Mouse (Mus musculus) liver, embryonic 14.5 days (tissue): ENCODE data around the gene Dmkn. TPM values are rescaled to one million over a fixed set of nuclear protein-coding genes. Genes with fewer than 3 reads are reported as not detected.

Experiments
- ATAC-seq: fragments of 200-750 bp; cut with Nextera tagmentation; 2 replicates; pipeline ENCODE4 v1.8.0; 2017; ENCODE audit warnings: moderate number of reproducible peaks, mild to moderate bottlenecking, moderate library complexity; ENCODE audit not compliant: insufficient read depth
- DNase-seq, 3 experiments: peaks; one replicate each; pipeline ENCODE4 v3.0.0-alpha.2; 2012 to 2013; ENCODE audit warnings: low read depth in 3 of 3, low spot score in 3 of 3
- H3K27ac ChIP-seq: fragments of 300-500 bp; sonication (generic); 2 replicates; pipeline ENCODE4 v1.5.1; 2014; ENCODE audit warnings: moderate library complexity, mild to moderate bottlenecking, control low read depth, inconsistent platforms
- H3K27me3 ChIP-seq: fragments of 300-500 bp; sonication (generic); 2 replicates; pipeline ENCODE4 v1.6.1; 2014; ENCODE audit warnings: mild to moderate bottlenecking, low read length, moderate library complexity; ENCODE audit not compliant: control insufficient read depth, insufficient read depth
- H3K36me3 ChIP-seq: fragments of 300-500 bp; sonication (generic); replicated peaks from 2 replicates; pipeline ENCODE4 v1.6.1; 2014; ENCODE audit warnings: low read depth; ENCODE audit not compliant: control insufficient read depth, insufficient read depth
- H3K4me1 ChIP-seq, 2 experiments: fragments of 200-500 bp in 1 of 2; fragments of 300-500 bp in 1 of 2; sonication (generic) in 1 of 2; replicated peaks; 2 replicates each; pipeline ENCODE4 v1.6.1; 2012 to 2014; ENCODE audit warnings: antibody characterized with exemption in 1 of 2, inconsistent platforms in 1 of 2, low read length in 1 of 2; ENCODE audit not compliant: control insufficient read depth in 2 of 2, insufficient read depth in 2 of 2
- H3K4me2 ChIP-seq: fragments of 300-500 bp; sonication (generic); 2 replicates; pipeline ENCODE4 v1.6.1; 2014; ENCODE audit warnings: low read depth, mild to moderate bottlenecking, control low read depth, moderate library complexity
- H3K4me3 ChIP-seq, 2 experiments: fragments of 200-500 bp in 1 of 2; fragments of 300-500 bp in 1 of 2; sonication (generic) in 1 of 2; 2 replicates each; pipeline ENCODE4 v1.5.1; 2012 to 2014; ENCODE audit warnings: low read depth in 2 of 2, low read length in 2 of 2, mild to moderate bottlenecking in 2 of 2, control low read depth in 1 of 2, inconsistent platforms in 1 of 2, moderate library complexity in 1 of 2; ENCODE audit not compliant: insufficient read depth in 1 of 2
- H3K9ac ChIP-seq: fragments of 300-500 bp; sonication (generic); replicated peaks from 2 replicates; pipeline ENCODE4 v1.6.1; 2014; ENCODE audit warnings: mild to moderate bottlenecking, control low read depth, moderate library complexity
- H3K9me3 ChIP-seq: fragments of 300-500 bp; sonication (generic); 2 replicates; pipeline ENCODE4 v1.6.1; 2016; ENCODE audit warnings: low read length, mixed read lengths; ENCODE audit not compliant: control insufficient read depth
- CTCF ChIP-seq: IDR thresholded peaks from 2 replicates; pipeline ENCODE4 v1.5.1; 2016; ENCODE audit warnings: antibody characterized with exemption, low read depth, control low read depth
- EP300 ChIP-seq: IDR thresholded peaks from 2 replicates; pipeline ENCODE4 v1.6.1; 2016; ENCODE audit warnings: antibody characterized with exemption, low read depth
- WGBS: fragments of 180-500 bp; shearing (Covaris S2); extraction: QIAGEN DNeasy Blood & Tissue Kit; methylation state at CpG from one replicate; pipeline ENCODE4 v1.1.7; 2014; ENCODE audit not compliant: insufficient replicate concordance; 5-methylcytosine and 5-hydroxymethylcytosine counted together
- polyA plus RNA-seq, 2 experiments: library from polyadenylated mRNA; depleted of rRNA in 1 of 2; stranded (reverse) in 1 of 2; unstranded in 1 of 2; fragments of >200 nt; fragmentation: Nextera tagmentation in 1 of 2; extraction: Ambion mirVana in 1 of 2; gene quantifications; 2 replicates each; pipeline versions ENCODE4 v1.2.1 to v1.2.3; 2012 to 2014

The Dmkn gene
- polyA plus RNA-seq, 2 experiments = 0.20 to 0.26 TPM

GRCm38 (mm10) chr7:30777911-30778310, 14.4 kb downstream of the Dmkn start:
- DNase-seq (no peak), ATAC-seq (no peak)
- Histone ChIP-seq H3K36me3 (no peaks in the 10 kb centered on the region), H3K4me2 (no peak overlapping the region), H3K4me1 (no peaks in the 10 kb centered on the region), H3K27ac (no peak overlapping the region), H3K9ac (no peak overlapping the region), H3K27me3 (no peaks in the 10 kb centered on the region), H3K4me3 (no peak overlapping the region), H3K9me3 (no peaks in the 10 kb centered on the region)
- 38% methylated on average over 1 of the region's 1 CpGs for WGBS
- no peak for TF ChIP-seq CTCF
- no peak for TF ChIP-seq EP300

GRCm38 (mm10) chr7:30781792-30782191, 18.2 kb downstream of the Dmkn start:
- no peaks in the 10 kb centered on the region for H3K9me3 ChIP-seq
- H3K36me3 ChIP-seq = no peaks in the 10 kb centered on the region
- H3K27ac ChIP-seq = no peak overlapping the region
- H3K4me2 ChIP-seq = no peak overlapping the region
- H3K9ac ChIP-seq = no peak overlapping the region
- ATAC-seq (no peak), DNase-seq (no peak)
- no peaks in the 10 kb centered on the region for H3K27me3 ChIP-seq
- TF ChIP-seq CTCF (peak; percentile 77), EP300 (no peak)
- no peak overlapping the region for H3K4me3 ChIP-seq
- WGBS = 40% methylated on average over 4 of the region's 4 CpGs
- no peaks in the 10 kb centered on the region for H3K4me1 ChIP-seq

- no peaks in the 10 kb centered on the region for H3K4me1 ChIP-seq
These were observed 19.1 kb downstream of the Dmkn start for GRCm38 (mm10) chr7:30782658-30783057.

GRCm38 (mm10) chr7:30785154-30785553, 21.6 kb downstream of the Dmkn start:
- DNase-seq (no peak), ATAC-seq (no peak)
- no peak overlapping the region for H3K4me2 ChIP-seq
- no peak overlapping the region for H3K9ac ChIP-seq
- WGBS = 44% methylated on average over 1 of the region's 1 CpGs
- H3K4me3 ChIP-seq = no peak overlapping the region
- H3K9me3 ChIP-seq = no peaks in the 10 kb centered on the region
- no peaks in the 10 kb centered on the region for H3K36me3 ChIP-seq
- no peaks in the 10 kb centered on the region for H3K4me1 ChIP-seq
- no peak overlapping the region for H3K27ac ChIP-seq
- no peaks in the 10 kb centered on the region for H3K27me3 ChIP-seq
- no peak for TF ChIP-seq CTCF
- TF ChIP-seq EP300 = no peak

More at GRCm38 (mm10) chr7:30782658-30783057, 19.1 kb downstream of the Dmkn start:
- Histone ChIP-seq H3K9ac (no peak overlapping the region), H3K4me2 (no peak overlapping the region), H3K27me3 (no peaks in the 10 kb centered on the region), H3K36me3 (no peaks in the 10 kb centered on the region), H3K27ac (no peak overlapping the region), H3K9me3 (no peaks in the 10 kb centered on the region), H3K4me3 (no peak overlapping the region)
- ATAC-seq (no peak), DNase-seq (no peak)
- TF ChIP-seq EP300 (no peak), CTCF (no peak)
- whole genome bisulfite sequencing = 45% methylated on average over 3 of the region's 3 CpGs

- DNase-seq (no peak), ATAC-seq (no peak)
- Histone ChIP-seq H3K4me3 (no peak overlapping the region), H3K27me3 (no peaks in the 10 kb centered on the region), H3K27ac (no peak overlapping the region), H3K9ac (no peak overlapping the region), H3K9me3 (no peaks in the 10 kb centered on the region), H3K4me2 (no peak overlapping the region), H3K4me1 (no peaks in the 10 kb centered on the region), H3K36me3 (no peaks in the 10 kb centered on the region)
- TF ChIP-seq CTCF = no peak
- TF ChIP-seq EP300 = no peak
- WGBS = 55% methylated on average over 13 of the region's 13 CpGs
These were observed 22.4 kb downstream of the Dmkn start for GRCm38 (mm10) chr7:30785721-30786546.
